Mouse (Mus musculus) kidney, adult 8-10 months (tissue): ENCODE results near the gene Foxn3.
A peak's percentile ranks its signal among the peaks of the same experiment; 100 is the strongest.

Source experiments
- DNase-seq, 2 experiments: peaks; one replicate each; pipeline ENCODE4 v3.0.0; 2022

The Foxn3 gene

GRCm38 (mm10) chr12:99412034-99412433 lies 151.3 kb downstream of the Foxn3 start:
- DNase-seq, result peak; percentile 65 to 69

GRCm38 (mm10) chr12:99408651-99409050 lies 154.7 kb downstream of the Foxn3 start:
- DNase-seq, result no peak

- no peak for DNase-seq
These were observed 155.3 kb downstream of the Foxn3 start for GRCm38 (mm10) chr12:99408089-99408488.

GRCm38 (mm10) chr12:99407318-99407716 lies 156.1 kb downstream of the Foxn3 start:
- DNase-seq, result no peak

- no peak for DNase-seq
These were observed 156.6 kb downstream of the Foxn3 start for GRCm38 (mm10) chr12:99406697-99407317.

GRCm38 (mm10) chr12:99406254-99406653 lies 157.1 kb downstream of the Foxn3 start:
- peak in 1 of 2 experiments; percentile 10 for DNase-seq

GRCm38 (mm10) chr12:99405401-99405800 lies 158.0 kb downstream of the Foxn3 start:
- DNase-seq, result no peak

- no peak for DNase-seq
These were observed 160.4 kb downstream of the Foxn3 start for GRCm38 (mm10) chr12:99403004-99403403.

GRCm38 (mm10) chr12:99400907-99401306 lies 162.5 kb downstream of the Foxn3 start:
- DNase-seq, result no peak

GRCm38 (mm10) chr12:99399575-99399974 lies 163.8 kb downstream of the Foxn3 start:
- no peak for DNase-seq

- DNase-seq, result no peak
These were observed 166.9 kb downstream of the Foxn3 start for GRCm38 (mm10) chr12:99396461-99396860.

- DNase-seq, result no peak
These were observed 168.3 kb downstream of the Foxn3 start for GRCm38 (mm10) chr12:99395082-99395481.

- DNase-seq, result no peak
These were observed 168.7 kb downstream of the Foxn3 start for GRCm38 (mm10) chr12:99394676-99395075.

GRCm38 (mm10) chr12:99393867-99394630 lies 169.3 kb downstream of the Foxn3 start:
- peak in 1 of 2 experiments; percentile 17 for DNase-seq

- peak; percentile 83 to 89 for DNase-seq
These were observed 170.2 kb downstream of the Foxn3 start for GRCm38 (mm10) chr12:99392944-99393866.

- DNase-seq, result peak; percentile 100
These were observed 171.2 kb downstream of the Foxn3 start for GRCm38 (mm10) chr12:99391942-99392880.

GRCm38 (mm10) chr12:99390429-99390828 lies 173.0 kb downstream of the Foxn3 start:
- no peak for DNase-seq

- DNase-seq, result no peak
These were observed 174.1 kb downstream of the Foxn3 start for GRCm38 (mm10) chr12:99389244-99389643.

GRCm38 (mm10) chr12:99385897-99386834 lies 177.2 kb downstream of the Foxn3 start:
- DNase-seq, result no peak

GRCm38 (mm10) chr12:99385073-99385472 lies 178.3 kb downstream of the Foxn3 start:
- no peak for DNase-seq

- DNase-seq, result no peak
These were observed 182.1 kb downstream of the Foxn3 start for GRCm38 (mm10) chr12:99381317-99381716.
